Mouse (Mus musculus) heart, postnatal 10 days (tissue): ENCODE data around the gene Nhlrc2. TPM values are rescaled to one million over a fixed set of nuclear protein-coding genes. Genes with fewer than 3 reads are reported as not detected.
"Not testable (repeated sequence)": the region's sequence is repeated elsewhere in the genome, so short reads cannot be mapped to it uniquely, and the experiment has no call there.

ENCODE experiments used
- DNase-seq, 2 experiments: peaks; one replicate each; pipeline ENCODE4 v3.0.0; 2021
- intact Hi-C: fragments of 180-260 bp; cut with DNase I; formaldehyde crosslinking; loops from one replicate; pipeline ENCODE4 v1.15.1; 2025
- total RNA-seq, 2 experiments: library from RNA; stranded (reverse); gene quantifications; 2 replicates each; pipeline ENCODE4 v1.2.3; 2021

Gene Nhlrc2
- 10 to 100 TPM; 25.6 to 26.8 TPM for total RNA-seq

DNA sequence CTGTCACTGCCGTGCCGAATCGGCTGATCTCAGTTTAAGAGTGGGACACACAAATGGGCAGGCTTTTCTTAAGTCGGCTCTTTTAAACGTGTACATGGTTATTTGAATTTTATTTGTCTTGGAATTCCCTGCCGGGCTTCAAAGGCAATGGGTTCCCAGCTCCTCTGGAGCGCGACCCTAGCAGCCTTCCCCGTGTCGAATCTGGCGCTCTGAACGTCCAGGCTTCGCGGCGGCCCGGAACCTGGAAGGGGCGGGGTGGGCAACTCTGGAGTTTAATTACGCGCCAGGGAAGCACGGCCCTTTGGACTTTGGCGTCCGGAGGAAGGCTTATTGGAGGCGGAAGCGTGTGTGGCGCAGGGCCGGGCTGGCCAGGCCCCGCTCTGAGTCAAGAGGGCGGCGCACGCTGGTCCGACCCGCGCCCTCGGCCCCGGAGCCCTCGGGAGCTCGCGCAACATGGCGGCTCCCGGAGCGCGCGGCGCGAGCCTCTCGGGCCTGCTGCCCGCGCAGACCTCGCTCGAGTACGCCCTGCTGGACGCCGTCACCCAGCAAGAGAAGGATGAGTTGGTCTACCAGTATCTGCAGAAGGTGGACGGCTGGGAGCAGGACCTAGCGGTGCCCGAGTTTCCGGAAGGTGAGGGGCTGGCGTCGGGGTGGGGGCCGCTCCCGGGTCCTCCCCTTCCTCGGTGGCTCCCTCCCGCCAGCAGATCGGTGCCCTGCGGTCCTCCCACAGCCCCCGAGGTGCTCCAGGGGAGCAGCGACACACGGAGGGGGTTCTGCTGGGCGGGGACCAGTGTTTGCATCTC lies at the start of gene Nhlrc2:
Nhlrc2 (plus strand) TSS at position 32 of the 803 bp plus-strand sequence.
- intact Hi-C loops: no loop called here
- DNase-seq: peak; percentile 92 to 93

DNA sequence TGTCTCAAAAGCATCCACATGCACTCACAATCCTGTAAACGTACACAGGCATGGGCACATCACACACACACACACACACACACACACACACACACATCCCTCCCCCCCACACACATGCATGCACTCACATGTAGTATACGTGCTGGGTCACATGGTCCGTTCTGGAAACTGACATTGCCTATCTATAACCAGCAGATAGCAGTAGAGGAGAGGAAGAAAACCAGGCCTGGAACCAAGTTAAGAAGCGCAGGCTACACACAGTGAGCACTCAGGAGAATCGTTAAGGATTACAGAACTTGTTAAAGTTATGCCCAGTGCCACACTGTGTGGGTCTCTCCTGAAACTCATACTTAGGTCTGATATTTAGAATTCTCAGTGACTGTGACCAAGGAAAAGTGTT lies 45.0 kb upstream of the Nhlrc2 start:
- intact Hi-C loops, DNase-seq: not testable (repeated sequence)

DNA sequence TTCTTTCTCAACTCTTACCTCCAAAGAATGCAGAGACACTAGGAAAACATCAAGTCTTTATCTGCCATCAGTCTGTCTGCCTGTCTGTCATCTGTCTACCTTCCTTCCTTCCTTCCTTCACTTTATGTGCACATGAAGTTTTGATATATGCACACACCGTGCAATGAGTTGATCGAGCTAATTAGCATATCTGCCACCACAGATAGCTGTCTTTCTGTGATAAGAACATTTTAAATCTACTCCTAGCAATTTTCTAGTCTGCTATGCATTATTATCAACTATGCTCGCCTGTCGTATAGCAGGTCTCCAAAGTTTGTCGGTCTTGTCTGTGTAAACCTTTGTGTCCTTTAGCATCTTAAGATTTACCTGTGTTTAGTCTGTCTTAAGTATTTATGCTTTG lies 44.5 kb upstream of the Nhlrc2 start:
- intact Hi-C loops, DNase-seq: not testable (repeated sequence)

DNA sequence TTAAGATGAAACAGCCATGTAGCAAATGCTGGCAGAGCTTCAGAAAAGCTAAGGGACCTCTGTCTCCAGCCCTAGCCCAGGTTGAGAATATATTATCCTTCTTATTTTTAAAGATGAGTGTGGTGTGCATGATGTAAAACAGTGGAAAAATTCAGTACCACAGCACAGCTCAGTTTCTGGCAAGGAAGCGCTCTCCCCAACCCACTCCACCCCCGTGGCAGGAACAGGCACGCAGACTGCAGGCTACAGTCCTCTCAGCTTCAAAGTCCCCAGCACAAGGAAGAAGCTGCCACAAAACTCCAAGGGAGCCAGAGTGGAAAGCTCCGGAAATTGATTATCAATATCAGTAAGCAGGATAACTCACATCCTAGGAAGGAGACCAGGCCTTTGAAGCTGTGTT lies 36.9 kb upstream of the Nhlrc2 start:
- DNase-seq, intact Hi-C loops: not testable (repeated sequence)

DNA sequence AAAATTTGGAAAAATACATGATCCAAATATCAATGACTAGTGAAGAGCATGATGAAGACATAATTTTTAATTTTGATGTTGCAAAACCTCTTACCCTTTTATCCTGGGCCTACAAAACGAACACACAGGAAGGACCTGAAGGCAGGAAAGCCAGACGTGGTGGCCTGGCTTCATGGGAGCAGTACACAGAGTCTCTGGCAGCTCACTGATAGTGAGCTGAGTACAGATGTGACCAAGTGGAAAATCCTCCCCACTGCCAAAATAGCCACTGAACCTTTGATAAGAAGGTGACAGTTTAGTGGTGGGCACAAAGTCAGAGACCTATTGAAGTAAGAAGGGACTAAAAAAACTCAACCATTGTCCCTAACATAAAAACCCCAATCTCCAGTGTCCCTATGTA lies 34.5 kb upstream of the Nhlrc2 start:
- intact Hi-C loops, DNase-seq: not testable (repeated sequence)

DNA sequence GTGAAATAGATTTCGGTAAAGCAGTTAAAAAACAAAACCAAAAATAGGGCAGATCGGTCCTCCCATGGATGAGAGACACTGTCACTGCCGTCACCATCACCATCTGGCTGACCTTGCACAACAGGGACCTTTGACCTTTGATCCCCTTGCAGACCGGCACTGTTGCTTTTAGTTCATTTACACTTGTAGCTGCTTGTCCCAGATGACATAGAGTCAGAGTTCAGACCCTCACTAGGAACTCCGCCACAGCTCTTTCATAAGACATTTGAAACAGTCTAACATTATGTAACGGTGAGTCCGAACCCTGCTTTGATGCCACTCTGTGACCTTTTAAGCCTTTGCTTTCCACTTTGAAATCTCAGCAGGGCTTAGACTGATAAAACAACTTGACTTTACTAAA lies 28.7 kb upstream of the Nhlrc2 start:
- DNase-seq, intact Hi-C loops: not testable (repeated sequence)

DNA sequence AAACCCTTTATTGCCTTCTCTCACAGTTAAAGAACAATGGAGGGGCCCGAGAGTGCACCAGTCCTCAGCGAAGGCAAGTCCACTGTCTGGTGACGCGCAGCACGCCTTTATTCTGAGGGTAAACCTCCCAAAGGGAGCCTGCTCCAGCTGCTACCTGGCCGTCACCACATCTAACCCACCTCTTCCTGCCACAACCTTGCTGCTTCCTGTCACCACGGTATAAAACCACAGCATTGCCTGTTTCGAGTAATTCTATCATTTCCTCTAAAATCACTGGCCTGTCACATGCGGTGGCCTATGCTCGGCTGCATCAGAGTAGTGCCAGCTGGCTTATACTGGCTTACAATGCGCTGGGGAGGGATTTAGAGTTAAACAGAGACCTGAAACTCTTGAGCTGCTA lies 17.5 kb upstream of the Nhlrc2 start:
- DNase-seq, intact Hi-C loops: not testable (repeated sequence)

DNA sequence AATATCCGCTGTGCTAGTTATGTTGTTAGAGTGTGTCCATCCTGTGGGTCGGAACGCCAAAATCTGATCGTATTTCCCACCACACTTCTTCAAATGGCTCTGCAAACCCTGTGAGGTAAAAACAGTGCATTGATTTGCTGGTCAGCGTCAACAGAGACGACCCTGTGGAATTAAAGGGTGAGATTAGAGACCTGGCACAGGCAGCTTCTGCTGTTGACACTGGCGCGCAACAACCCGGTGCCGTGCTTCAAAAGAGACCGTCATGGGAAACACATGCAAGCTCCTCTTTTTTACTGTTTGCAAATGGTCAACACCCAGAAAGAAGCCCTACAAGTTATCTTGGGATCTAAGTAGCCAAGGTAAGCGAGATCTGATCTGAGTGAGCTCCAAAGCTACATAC lies 16.8 kb upstream of the Nhlrc2 start:
- DNase-seq: no peak
- intact Hi-C loops: no loop called here

DNA sequence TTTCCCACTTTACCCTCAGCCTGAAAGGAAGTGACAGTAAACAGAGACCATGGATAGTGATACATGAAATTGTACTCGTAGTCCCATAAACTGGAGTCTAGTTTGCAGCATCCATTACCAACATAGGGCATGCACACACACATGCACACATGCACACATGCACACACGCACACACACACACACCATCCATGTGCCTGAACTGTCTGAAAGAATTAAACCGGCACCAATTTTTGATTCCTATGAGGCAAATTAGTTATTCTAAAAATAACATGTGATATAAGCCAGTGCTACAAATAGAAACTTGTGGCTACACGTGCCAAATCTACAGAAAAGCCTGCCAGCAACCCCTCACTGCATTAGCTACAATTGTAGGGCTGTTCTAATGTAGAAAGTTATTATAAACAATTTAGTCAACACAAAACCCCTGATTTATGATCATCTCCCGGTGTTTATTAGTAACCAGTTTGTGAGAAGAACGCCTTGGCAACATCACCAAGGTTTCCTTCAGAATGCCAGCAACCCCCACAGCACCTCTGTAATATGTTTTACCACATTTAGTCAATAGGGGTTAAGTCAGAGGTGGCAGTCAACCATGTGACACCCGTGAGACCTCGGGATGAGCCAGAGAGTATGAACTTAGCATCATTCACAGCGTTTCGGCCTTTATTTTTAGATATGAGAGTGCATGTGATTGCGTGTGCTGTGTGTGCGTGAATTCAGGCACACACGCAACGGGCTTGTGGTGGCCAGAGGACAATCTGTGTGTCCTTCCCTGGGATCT lies 14.6 kb upstream of the Nhlrc2 start:
- DNase-seq: peak; percentile 61 to 64
- intact Hi-C loops: no loop called here

DNA sequence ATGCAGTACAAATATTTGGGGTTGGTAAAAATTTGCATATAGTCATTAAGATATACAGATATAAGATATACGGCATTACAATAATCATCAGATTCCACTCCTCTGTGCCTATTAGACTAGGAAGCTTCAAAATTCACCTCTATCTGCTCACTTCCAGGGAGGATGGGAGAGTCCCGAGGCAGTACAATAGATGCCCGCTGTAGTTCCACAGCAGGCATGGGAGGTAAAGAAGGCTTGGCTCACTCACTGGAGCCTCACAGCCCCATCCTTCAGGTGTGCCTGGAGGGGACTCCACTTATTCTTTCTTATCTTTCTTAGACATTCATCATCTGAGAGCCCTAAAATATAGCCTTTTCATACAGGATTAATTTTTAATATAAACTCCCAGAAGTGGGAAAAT lies 13.7 kb upstream of the Nhlrc2 start:
- intact Hi-C loops: no loop called here
- no peak for DNase-seq

DNA sequence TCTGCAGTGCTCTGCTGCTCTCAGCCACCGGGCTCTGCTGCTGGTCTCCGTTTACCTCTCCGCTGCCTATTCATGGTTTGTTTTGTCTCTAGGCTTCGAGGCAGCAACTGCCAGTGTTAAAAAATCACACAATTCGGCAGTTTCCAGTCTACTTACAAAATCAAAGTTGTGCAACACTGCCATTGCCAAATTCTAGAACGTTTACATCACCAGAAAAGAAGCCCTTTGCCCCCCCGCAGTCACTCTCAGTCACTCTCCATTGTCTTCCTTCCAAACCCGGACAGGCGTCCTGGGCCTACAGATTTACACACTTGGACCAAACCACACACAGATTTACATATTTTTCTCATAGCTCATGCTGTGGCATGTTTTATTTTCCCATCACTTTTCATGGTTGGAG lies 13.0 kb upstream of the Nhlrc2 start:
- intact Hi-C loops: no loop called here
- peak in 1 of 2 experiments; percentile 30 for DNase-seq

DNA sequence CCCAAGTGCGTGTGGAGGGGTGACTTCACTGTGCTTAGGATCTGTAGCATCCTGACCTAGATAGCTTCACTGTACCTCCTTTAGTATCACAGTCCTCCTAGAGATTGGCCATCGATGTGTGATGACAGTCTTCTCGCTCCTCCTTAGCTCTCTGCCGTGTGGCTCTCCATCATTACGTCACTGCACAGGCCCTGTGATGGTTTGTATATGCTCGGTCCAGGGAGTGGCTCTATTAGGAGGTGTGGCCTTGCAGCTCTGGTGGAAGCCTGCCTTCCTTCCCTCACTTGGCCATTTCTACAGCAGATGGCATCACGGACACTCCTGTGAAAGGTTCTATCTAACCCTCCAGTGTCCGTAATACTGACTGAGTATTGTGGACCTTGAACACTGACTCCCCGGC lies 12.3 kb upstream of the Nhlrc2 start:
- no peak for DNase-seq
- intact Hi-C loops: no loop called here

DNA sequence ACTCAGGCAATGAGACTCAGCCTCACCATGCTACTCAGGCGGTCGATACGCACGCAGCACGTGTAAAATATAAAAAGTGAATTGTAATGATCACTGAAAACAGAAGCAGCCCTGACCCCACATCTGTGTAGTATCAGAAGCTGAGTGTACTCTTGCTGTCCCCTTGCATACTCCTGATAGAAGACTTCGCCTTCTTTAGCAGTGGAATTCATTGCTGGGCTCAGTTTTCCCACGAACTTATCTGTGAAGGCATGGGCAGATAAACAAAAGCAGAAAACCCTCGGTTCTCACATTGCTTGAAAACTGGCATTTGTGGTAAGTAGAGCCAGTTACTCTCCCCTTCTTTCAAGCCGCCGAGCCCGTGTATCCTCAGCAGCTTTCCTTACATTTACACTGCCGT lies 4.7 kb upstream of the Nhlrc2 start:
- intact Hi-C loops: no loop called here
- DNase-seq: no peak

DNA sequence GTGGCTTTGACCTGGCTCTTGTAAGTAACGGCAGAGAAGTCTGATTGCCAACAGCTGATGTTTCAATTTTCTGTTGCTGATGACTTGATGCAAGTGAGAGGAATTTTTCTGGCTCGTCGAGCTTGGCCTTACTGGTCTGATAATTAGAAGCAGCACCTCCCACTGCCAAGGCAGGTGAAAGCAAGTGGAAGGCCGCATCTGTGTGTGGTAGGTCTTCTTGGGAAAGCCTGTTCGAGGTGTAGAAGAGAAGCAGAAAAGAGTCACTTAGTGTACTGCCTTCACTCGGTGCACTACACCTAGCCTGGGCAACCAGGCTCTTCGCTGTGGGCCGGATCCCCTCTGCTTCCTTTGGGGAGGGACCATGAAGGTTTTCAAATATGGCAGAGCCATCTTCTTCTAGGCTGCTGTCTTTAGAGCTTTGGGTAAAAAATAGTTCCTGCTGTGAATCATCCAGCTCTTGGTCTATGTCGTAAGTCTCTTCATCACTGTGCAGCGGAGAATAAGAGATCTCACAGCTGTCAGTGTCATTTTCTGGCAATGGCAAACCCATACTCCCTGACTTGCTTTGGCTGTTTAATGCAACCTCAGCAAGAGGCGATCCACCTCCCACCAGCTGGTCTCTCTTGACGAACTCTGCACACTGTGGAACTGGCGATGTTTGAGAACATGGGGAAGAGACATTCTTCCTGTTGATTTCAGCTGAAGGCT lies 3.2 kb upstream of the Nhlrc2 start:
- intact Hi-C loops: no loop called here
- peak; percentile 60 to 64 for DNase-seq

DNA sequence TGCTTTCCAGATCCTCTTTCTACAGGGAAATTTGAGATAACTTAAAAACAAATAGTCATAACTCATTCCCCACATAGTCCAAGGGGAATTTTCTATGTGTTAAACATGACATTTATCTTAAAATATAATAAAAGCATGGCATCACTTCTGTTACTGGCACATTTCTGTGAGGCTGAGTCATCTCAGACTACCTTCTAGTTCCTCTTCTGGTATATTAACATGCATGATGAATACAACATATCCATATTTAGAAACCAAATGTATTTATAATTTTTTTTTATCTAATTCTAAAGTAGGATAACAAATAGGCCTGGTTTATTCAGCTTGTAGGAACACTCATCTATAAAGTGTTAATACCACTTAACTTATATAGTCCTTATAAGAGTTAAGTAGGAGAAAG lies 2.0 kb upstream of the Nhlrc2 start:
- DNase-seq: no peak
- intact Hi-C loops: no loop called here

DNA sequence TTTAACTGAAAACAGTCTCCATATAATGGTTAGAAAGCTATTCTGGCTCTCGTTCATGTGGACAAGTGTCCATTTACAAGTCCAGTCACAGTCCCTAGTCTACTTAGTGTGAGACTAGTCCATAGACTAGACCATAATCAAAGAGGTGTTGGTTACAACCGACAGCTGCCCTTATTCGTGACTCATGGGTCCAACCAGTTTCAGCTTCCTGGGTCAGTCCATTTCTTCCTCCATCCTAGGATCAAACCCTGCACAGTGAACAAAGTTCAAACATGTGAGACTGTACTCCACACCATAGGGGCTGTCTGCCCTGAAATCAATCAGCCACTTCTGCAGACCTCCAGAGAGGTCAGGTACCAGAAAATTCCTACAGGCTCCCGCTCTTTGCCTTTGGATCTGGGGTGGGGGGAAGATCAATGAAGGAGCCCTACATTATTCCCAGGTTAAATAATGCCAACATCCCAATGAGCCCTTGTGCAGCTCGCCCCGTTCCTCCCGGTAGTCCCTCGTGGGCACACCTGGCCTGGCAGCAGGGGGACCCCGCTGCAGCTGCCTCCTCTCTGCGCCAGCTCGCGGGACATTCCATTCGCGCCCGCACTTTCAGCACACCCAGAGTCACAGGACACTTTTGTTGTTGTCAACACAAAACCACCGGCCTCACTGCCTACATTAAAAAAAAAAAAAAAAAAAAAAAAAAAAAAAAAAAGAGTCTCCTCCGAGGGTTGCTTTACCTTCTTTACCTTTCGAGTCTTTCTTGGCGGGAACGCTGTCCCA lies 418 bp upstream of the Nhlrc2 start, which contains the start of gene Dclre1a:
Dclre1a (minus strand) TSS at position 767 of the 774 bp plus-strand sequence.
- DNase-seq: peak; percentile 78 to 81
- intact Hi-C loops: no loop called here

DNA sequence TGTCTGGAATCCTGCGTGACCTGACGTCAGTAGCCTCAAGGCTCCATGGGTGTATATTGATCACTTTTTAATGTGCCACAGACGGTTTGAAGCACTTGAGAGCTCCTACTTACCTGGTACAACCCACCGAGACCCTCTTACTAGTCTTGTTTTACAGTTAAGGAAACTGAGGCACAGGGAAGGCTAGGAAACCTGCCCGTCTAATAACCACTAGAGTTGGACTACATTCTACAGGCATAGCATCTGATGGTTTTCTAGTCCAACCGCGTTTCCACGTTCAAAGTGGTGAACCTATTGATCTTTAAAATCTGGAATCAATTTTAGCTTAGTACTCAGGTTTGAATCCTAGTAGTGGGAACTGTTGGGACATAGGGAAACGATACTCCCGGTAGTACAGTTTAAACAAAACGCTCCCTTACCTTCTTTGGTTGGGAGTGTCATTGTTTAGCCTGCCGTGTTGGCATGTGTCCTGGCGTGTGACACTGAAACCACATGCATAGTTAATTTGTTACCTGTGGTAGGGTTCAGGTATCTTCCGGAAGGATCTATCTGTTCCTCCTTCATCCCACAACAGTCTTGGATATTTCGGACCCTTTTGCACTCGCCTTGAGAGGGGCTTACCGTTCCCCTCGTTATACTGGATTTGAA lies 1.1 kb downstream of the Nhlrc2 start:
- intact Hi-C loops: no loop called here
- no peak for DNase-seq

DNA sequence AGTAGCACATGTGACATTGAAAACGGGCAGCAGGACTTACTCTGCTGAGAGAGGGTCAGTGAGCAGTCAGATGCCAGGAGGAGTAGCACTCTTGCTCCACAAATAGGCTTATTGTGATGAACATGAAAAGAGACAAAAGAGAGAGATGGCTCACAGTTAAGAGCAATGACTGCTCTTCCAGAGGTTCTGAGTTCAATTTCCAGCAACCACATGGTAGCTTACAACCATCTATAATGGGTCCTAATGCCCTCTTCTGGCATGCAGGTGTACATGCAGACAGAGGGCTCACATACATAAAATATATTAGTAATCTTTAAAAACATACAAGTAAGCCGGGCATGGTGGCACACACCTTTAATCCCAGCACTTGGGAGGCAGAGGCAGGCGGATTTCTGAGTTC lies 5.1 kb downstream of the Nhlrc2 start:
- intact Hi-C loops: no loop called here
- DNase-seq: no peak

DNA sequence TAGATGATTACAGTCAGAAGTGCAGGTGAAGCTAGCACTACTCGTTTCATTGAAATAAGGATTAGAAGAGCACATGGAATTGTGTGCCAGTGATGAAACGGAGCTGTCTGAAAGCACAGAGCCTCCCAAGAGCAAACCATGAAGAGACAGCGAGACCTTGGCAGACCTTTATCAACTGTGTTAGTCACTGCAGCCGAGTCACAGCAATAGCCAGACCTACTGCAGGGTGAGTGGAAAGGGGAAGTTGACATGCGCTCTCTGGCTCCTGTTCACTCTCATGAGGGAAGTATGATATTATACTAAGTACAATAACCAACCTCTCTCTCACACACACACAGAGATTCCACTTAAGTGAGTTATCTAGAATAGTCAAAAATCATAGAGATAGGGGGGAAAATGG lies 7.9 kb downstream of the Nhlrc2 start:
- DNase-seq: peak; percentile 60 to 69
- intact Hi-C loops: no loop called here
